Mouse (Mus musculus) heart, adult 2 months (tissue): Measurements from ENCODE around the gene Pbxip1. TPM values are rescaled to one million over a fixed set of nuclear protein-coding genes. Genes with fewer than 3 reads are reported as not detected.

Source experiments
- DNase-seq, 2 experiments: peaks; one replicate each; pipeline ENCODE4 v3.0.0; 2021
- H3K27ac ChIP-seq: fragments of 200-600 bp; 2 replicates; pipeline ENCODE4 v1.8.1; 2022
- H3K27me3 ChIP-seq: fragments of 200-500 bp; 2 replicates; pipeline ENCODE4 v1.6.1; 2012; ENCODE audit warnings: mild to moderate bottlenecking, low read length, inconsistent platforms, mixed read lengths; ENCODE audit not compliant: control insufficient read depth, insufficient read depth
- H3K36me3 ChIP-seq: fragments of 200-500 bp; 2 replicates; pipeline ENCODE4 v1.6.1; 2012; ENCODE audit warnings: low read length, inconsistent platforms; ENCODE audit not compliant: control insufficient read depth, insufficient read depth
- H3K4me1 ChIP-seq: fragments of 200-500 bp; 2 replicates; pipeline ENCODE4 v1.6.1; 2011; ENCODE audit warnings: low read length; ENCODE audit not compliant: control insufficient read depth, insufficient read depth
- H3K4me3 ChIP-seq: fragments of 200-600 bp; 2 replicates; pipeline ENCODE4 v1.8.1; 2022
- H3K79me2 ChIP-seq: fragments of 200-500 bp; replicated peaks from 2 replicates; pipeline ENCODE4 v1.6.1; 2012; ENCODE audit warnings: mild to moderate bottlenecking, inconsistent platforms, low read length, moderate library complexity, mixed read lengths; ENCODE audit not compliant: control insufficient read depth, insufficient read depth
- H3K9ac ChIP-seq: fragments of 200-500 bp; 2 replicates; pipeline ENCODE4 v1.6.1; 2012; ENCODE audit warnings: low read depth, mild to moderate bottlenecking, control low read depth, inconsistent platforms, low read length, mixed read lengths
- CTCF ChIP-seq: fragments of 200-600 bp; IDR thresholded peaks from 2 replicates; pipeline ENCODE4 v1.8.1; 2022; ENCODE audit warnings: antibody characterized with exemption, mild to moderate bottlenecking, moderate library complexity
- EP300 ChIP-seq: fragments of 200-500 bp; IDR thresholded peaks from 2 replicates; pipeline ENCODE4 v1.6.1; 2011; ENCODE audit warnings: low read depth, low read length, control low read depth; ENCODE audit not compliant: insufficient read depth
- POLR2A ChIP-seq: fragments of 200-500 bp; IDR thresholded peaks from 2 replicates; pipeline ENCODE4 v1.6.1; 2011; ENCODE audit warnings: mild to moderate bottlenecking, low read depth, low read length, control low read depth; ENCODE audit not compliant: insufficient read depth
- WGBS: fragments of 180-500 bp; shearing (Covaris S2); methylation state at CpG from one replicate; pipeline ENCODE4 v1.1.7; 2018; 5-methylcytosine and 5-hydroxymethylcytosine counted together
- intact Hi-C: fragments of 180-260 bp; cut with DNase I; formaldehyde crosslinking; loops from one replicate; pipeline ENCODE4 v1.15.1; 2025
- polyA plus RNA-seq: library from polyadenylated mRNA; depleted of rRNA; stranded (reverse); fragments of >200 nt; gene quantifications from 2 replicates; pipeline ENCODE4 v1.2.3, GENCODE M21; 2012
- total RNA-seq, 2 experiments: library from RNA; stranded (reverse); gene quantifications; 2 replicates each; pipeline ENCODE4 v1.2.3; 2021

Gene Pbxip1
- total and polyA plus RNA-seq, 3 experiments: 55.7 to 67.5 (median 56.2) TPM

- Histone ChIP-seq H3K9ac (no peak overlapping the region), H3K4me1 (no peaks in the 10 kb centered on the region), H3K27me3 (no peaks in the 10 kb centered on the region), H3K36me3 (no peaks in the 10 kb centered on the region), H3K79me2 (no peaks in the 10 kb centered on the region), H3K27ac (no peak overlapping the region), H3K4me3 (no peak overlapping the region)
- TF ChIP-seq CTCF: peak; percentile 64
- TF ChIP-seq EP300: no peak
- TF ChIP-seq POLR2A: no peak
- 47% methylated on average over 2 of the region's 2 CpGs for WGBS
- intact Hi-C loops: no loop called here
- DNase-seq: no peak
These were observed 45.0 kb downstream of the Pbxip1 start for GRCm38 (mm10) chr3:89481488-89481887.

- no peak for TF ChIP-seq POLR2A
- TF ChIP-seq CTCF: no peak
- TF ChIP-seq EP300: no peak
- Histone ChIP-seq H3K36me3 (no peaks in the 10 kb centered on the region), H3K9ac (no peak overlapping the region), H3K27me3 (no peaks in the 10 kb centered on the region), H3K4me1 (peaks cover 4% of the 10 kb centered on the region), H3K4me3 (no peak overlapping the region), H3K27ac (no peak overlapping the region), H3K79me2 (no peaks in the 10 kb centered on the region)
- DNase-seq: no peak
- intact Hi-C loops: no loop called here
- WGBS: 76% methylated on average over 5 of the region's 5 CpGs
These were observed 45.7 kb downstream of the Pbxip1 start for GRCm38 (mm10) chr3:89482249-89482648.

- Histone ChIP-seq H3K79me2 (no peaks in the 10 kb centered on the region), H3K4me3 (no peak overlapping the region), H3K4me1 (peaks cover 6% of the 10 kb centered on the region), H3K36me3 (no peaks in the 10 kb centered on the region), H3K27ac (no peak overlapping the region), H3K27me3 (no peaks in the 10 kb centered on the region), H3K9ac (0 out of 2 replicates have a peak overlapping the region, but pooled peaks have one; percentile 15)
- WGBS: 18% methylated on average over 24 of the region's 24 CpGs
- TF ChIP-seq POLR2A (no peak), EP300 (peak; percentile 72; the same call in 1 of the 2 replicates), CTCF (peak; percentile 100)
- DNase-seq: peak; percentile 79 to 85
- intact Hi-C loops: loop anchor here (1.0 to 5.0 kb wide), 6 partner anchors 28 to 168 kb away; no protein-coding TSS in a partner anchor
These were observed 48.4 kb downstream of the Pbxip1 start for GRCm38 (mm10) chr3:89484766-89485524.

- intact Hi-C loops: loop anchor here (5.0 kb wide), 2 partner anchors 39 to 89 kb away; no protein-coding TSS in a partner anchor
- Histone ChIP-seq H3K4me3 (no peak overlapping the region), H3K27me3 (no peaks in the 10 kb centered on the region), H3K27ac (no peak overlapping the region), H3K36me3 (no peaks in the 10 kb centered on the region), H3K79me2 (no peaks in the 10 kb centered on the region), H3K4me1 (peaks cover 6% of the 10 kb centered on the region), H3K9ac (no peak overlapping the region)
- no peak for DNase-seq
- 69% methylated on average over 8 of the region's 8 CpGs for WGBS
- TF ChIP-seq POLR2A (no peak), CTCF (no peak), EP300 (no peak)
These were observed 49.6 kb downstream of the Pbxip1 start for GRCm38 (mm10) chr3:89486111-89486510.

GRCm38 (mm10) chr3:89486916-89487702 is 50.6 kb downstream of the Pbxip1 start:
- 32% methylated on average over 20 of the region's 20 CpGs for WGBS
- intact Hi-C loops: loop anchor here (5.0 kb wide), 2 partner anchors 40 to 90 kb away; no protein-coding TSS in a partner anchor
- H3K9ac ChIP-seq: peak overlapping the region; percentile 42
- no peaks in the 10 kb centered on the region for H3K36me3 ChIP-seq
- DNase-seq: no peak
- H3K79me2 ChIP-seq: no peaks in the 10 kb centered on the region
- H3K4me3 ChIP-seq: no peak overlapping the region
- TF ChIP-seq EP300 (0 out of 2 replicates have a peak, but pooled peaks have one; percentile 6), POLR2A (no peak)
- H3K27ac ChIP-seq: peak overlapping the region; percentile 40
- peaks cover 6% of the 10 kb centered on the region for H3K4me1 ChIP-seq
- no peaks in the 10 kb centered on the region for H3K27me3 ChIP-seq
